Mouse (Mus musculus) C2C12 (cell line): Measurements from ENCODE around the gene Mier3. TPM values are rescaled to one million over a fixed set of nuclear protein-coding genes. Genes with fewer than 3 reads are reported as not detected.

Source experiments
- H3K27me3 ChIP-seq: one replicate; pipeline ENCODE4 v1.6.1; 2011; ENCODE audit not compliant: control insufficient read depth, insufficient read depth, insufficient read length
- H3K36me3 ChIP-seq: one replicate; pipeline ENCODE4 v1.6.1; 2011; ENCODE audit not compliant: control insufficient read depth, insufficient read depth
- H3K4me3 ChIP-seq: one replicate; pipeline ENCODE4 v1.5.1; 2011; ENCODE audit warnings: mild to moderate bottlenecking, control low read depth; ENCODE audit not compliant: poor library complexity, insufficient read depth, severe bottlenecking
- H3K79me2 ChIP-seq: one replicate; pipeline ENCODE4 v1.6.1; 2011; ENCODE audit not compliant: control insufficient read depth, insufficient read depth
- H3K79me3 ChIP-seq: one replicate; pipeline ENCODE4 v1.6.1; 2011; ENCODE audit warnings: low read depth, control low read depth
- H3ac ChIP-seq: one replicate; pipeline ENCODE3; 2011; ENCODE audit warnings: low read depth; ENCODE audit not compliant: control insufficient read depth, insufficient read length
- CEBPB ChIP-seq: IDR thresholded peaks from one replicate; pipeline ENCODE4 v1.6.1; 2011; ENCODE audit warnings: low read depth, mild to moderate bottlenecking, control low read depth, moderate library complexity
- CTCF ChIP-seq: IDR thresholded peaks from one replicate; pipeline ENCODE4 v1.5.1; 2011; ENCODE audit not compliant: control insufficient read depth, insufficient read depth, insufficient read length
- FOSL1 ChIP-seq: IDR thresholded peaks from one replicate; pipeline ENCODE4 v1.8.0; 2011; ENCODE audit warnings: mild to moderate bottlenecking, low read length; ENCODE audit not compliant: poor library complexity, insufficient read depth, severe bottlenecking
- MAX ChIP-seq: IDR thresholded peaks from one replicate; pipeline ENCODE4 v1.6.1; 2011; ENCODE audit warnings: mild to moderate bottlenecking, control low read depth
- MYOD1 ChIP-seq: IDR thresholded peaks from one replicate; pipeline ENCODE4 v1.6.1; 2011; ENCODE audit warnings: low read depth; ENCODE audit not compliant: control insufficient read depth, insufficient read length
- MYOG ChIP-seq: IDR thresholded peaks from one replicate; pipeline ENCODE4 v1.6.1; 2011; ENCODE audit not compliant: control insufficient read depth, insufficient read length; ENCODE audit errors: extremely low read depth
- USF1 ChIP-seq: IDR thresholded peaks from one replicate; pipeline ENCODE4 v1.6.1; 2011; ENCODE audit warnings: low read depth, mild to moderate bottlenecking, control low read depth, moderate library complexity
- polyA plus RNA-seq: library from polyadenylated mRNA; unstranded; fragments of >200 nt; fragmentation: generic; extraction: Trizol; gene quantifications from one replicate; pipeline ENCODE4 v1.2.1, GENCODE M21; 2012; ENCODE audit warnings: missing spikeins

The Mier3 gene
- polyA plus RNA-seq, 1 experiment: 2.8 TPM

GRCm38 (mm10) chr13:111753321-111753720 lies 72.5 kb downstream of the Mier3 start:
- Histone ChIP-seq H3K4me3 (no peak overlapping the region), H3K27me3 (no peaks in the 10 kb centered on the region), H3K79me3 (no peaks in the 10 kb centered on the region), H3K36me3 (peaks cover 12% of the 10 kb centered on the region), H3ac (no peak overlapping the region), H3K79me2 (no peaks in the 10 kb centered on the region)
- TF ChIP-seq CEBPB (no peak), MAX (no peak), MYOD1 (no peak), FOSL1 (no peak), CTCF (no peak), USF1 (no peak), MYOG (no peak)

GRCm38 (mm10) chr13:111755377-111755776 lies 74.6 kb downstream of the Mier3 start:
- H3K36me3 ChIP-seq: peaks cover 12% of the 10 kb centered on the region
- H3K4me3 ChIP-seq: no peak overlapping the region
- H3K27me3 ChIP-seq: no peaks in the 10 kb centered on the region
- H3K79me3 ChIP-seq: no peaks in the 10 kb centered on the region
- no peaks in the 10 kb centered on the region for H3K79me2 ChIP-seq
- H3ac ChIP-seq: no peak overlapping the region
- TF ChIP-seq MYOG: no peak
- TF ChIP-seq CTCF: no peak
- TF ChIP-seq MYOD1: no peak
- no peak for TF ChIP-seq CEBPB
- TF ChIP-seq USF1: no peak
- TF ChIP-seq FOSL1: no peak
- no peak for TF ChIP-seq MAX

GRCm38 (mm10) chr13:111755937-111756336 lies 75.2 kb downstream of the Mier3 start:
- Histone ChIP-seq H3K27me3 (no peaks in the 10 kb centered on the region), H3K79me2 (no peaks in the 10 kb centered on the region), H3K36me3 (peaks cover 12% of the 10 kb centered on the region), H3K79me3 (no peaks in the 10 kb centered on the region), H3K4me3 (no peak overlapping the region), H3ac (no peak overlapping the region)
- TF ChIP-seq CTCF: no peak
- no peak for TF ChIP-seq FOSL1
- TF ChIP-seq USF1: no peak
- no peak for TF ChIP-seq CEBPB
- TF ChIP-seq MYOD1: no peak
- no peak for TF ChIP-seq MAX
- TF ChIP-seq MYOG: no peak

- Histone ChIP-seq H3K79me3 (no peaks in the 10 kb centered on the region), H3K27me3 (no peaks in the 10 kb centered on the region), H3ac (no peak overlapping the region), H3K4me3 (no peak overlapping the region), H3K79me2 (no peaks in the 10 kb centered on the region), H3K36me3 (peaks cover 12% of the 10 kb centered on the region)
- no peak for TF ChIP-seq USF1
- no peak for TF ChIP-seq MYOG
- no peak for TF ChIP-seq MAX
- TF ChIP-seq CEBPB: no peak
- TF ChIP-seq FOSL1: no peak
- TF ChIP-seq CTCF: no peak
- TF ChIP-seq MYOD1: no peak
Measured at GRCm38 (mm10) chr13:111756986-111757385, 76.2 kb downstream of the Mier3 start.

- Histone ChIP-seq H3K79me2 (no peaks in the 10 kb centered on the region), H3K27me3 (no peaks in the 10 kb centered on the region), H3K36me3 (peaks cover 4% of the 10 kb centered on the region), H3K79me3 (no peaks in the 10 kb centered on the region), H3ac (no peak overlapping the region), H3K4me3 (no peak overlapping the region)
- no peak for TF ChIP-seq CTCF
- TF ChIP-seq MYOD1: no peak
- no peak for TF ChIP-seq FOSL1
- no peak for TF ChIP-seq CEBPB
- no peak for TF ChIP-seq MAX
- no peak for TF ChIP-seq USF1
- TF ChIP-seq MYOG: no peak
Measured at GRCm38 (mm10) chr13:111762526-111762925, 81.7 kb downstream of the Mier3 start.

Other genes with a start within 250 kb of the Mier3 start
- 12.9 TPM for gene Gpbp1, start 190.9 kb upstream of the Mier3 start, polyA plus RNA-seq
- not detected for gene Gm49496, start 131.0 kb upstream of the Mier3 start, polyA plus RNA-seq
- gene Gm10198, start 88.2 kb upstream of the Mier3 start, polyA plus RNA-seq: not detected
- 1.5 TPM for gene Map3k1, start 128.0 kb downstream of the Mier3 start, polyA plus RNA-seq